Mouse (Mus musculus): Measurements from ENCODE around the gene Tbc1d1. TPM values are rescaled to one million over a fixed set of nuclear protein-coding genes. Genes with fewer than 3 reads are reported as not detected.

The Tbc1d1 gene
- polyA plus RNA-seq, 1 experiment, result 3.8 TPM

GRCm38 (mm10) chr5:64174429-64174935 lies 18.4 kb downstream of the Tbc1d1 start:
- no peak overlapping the region for H3K4me3 ChIP-seq (replicated peaks)
- no peak for TF ChIP-seq FLI1 (IDR thresholded peaks at IDR 0.05; ENCODE audit: low read length)
- TF ChIP-seq GATA1 (IDR thresholded peaks at IDR 0.05; ENCODE audit: borderline replicate concordance, low read length), result no peak
- H3K36me3 ChIP-seq (replicated peaks; ENCODE audit: low read length), result peaks cover 69% of the 10 kb centered on the region
- H3K9me3 ChIP-seq, result no peaks in the 10 kb centered on the region
- H3K27me3 ChIP-seq (replicated peaks), result no peaks in the 10 kb centered on the region
- peaks cover 44% of the 10 kb centered on the region for H3K4me1 ChIP-seq

GRCm38 (mm10) chr5:64180548-64180947 lies 24.4 kb downstream of the Tbc1d1 start:
- Histone ChIP-seq H3K9me3 (no peaks in the 10 kb centered on the region), H3K4me3 (replicated peaks) (no peak overlapping the region), H3K36me3 (replicated peaks; ENCODE audit: low read length) (peaks cover 67% of the 10 kb centered on the region), H3K27me3 (replicated peaks) (no peaks in the 10 kb centered on the region), H3K4me1 (peaks cover 45% of the 10 kb centered on the region)
- no peak for TF ChIP-seq GATA1 (IDR thresholded peaks at IDR 0.05; ENCODE audit: borderline replicate concordance, low read length)
- no peak for TF ChIP-seq FLI1 (IDR thresholded peaks at IDR 0.05; ENCODE audit: low read length)

DNA sequence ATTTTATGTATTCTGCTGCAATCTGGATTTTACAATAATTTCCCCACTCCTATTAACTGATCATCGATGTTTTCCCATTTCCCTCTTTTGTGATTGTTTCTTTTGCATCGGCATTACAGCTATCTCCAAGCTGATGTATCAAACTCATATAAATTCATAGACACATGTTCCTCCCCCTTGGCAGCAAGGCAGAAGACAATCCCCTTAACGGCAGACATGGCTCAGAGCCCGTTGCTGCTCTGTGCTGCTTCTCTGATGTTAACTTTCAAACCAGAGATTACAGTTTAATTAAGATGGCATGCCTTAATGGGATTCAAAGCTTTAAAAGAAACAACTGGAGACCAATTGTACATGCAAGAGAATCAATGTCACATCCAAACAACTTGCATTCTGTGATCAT lies 27.6 kb downstream of the Tbc1d1 start:
- Histone ChIP-seq H3K36me3 (replicated peaks; ENCODE audit: low read length) (peaks cover 54% of the 10 kb centered on the region), H3K4me1 (peaks cover 36% of the 10 kb centered on the region), H3K9me3 (no peaks in the 10 kb centered on the region), H3K4me3 (replicated peaks) (no peak overlapping the region), H3K27me3 (replicated peaks) (no peaks in the 10 kb centered on the region)
- TF ChIP-seq FLI1 (IDR thresholded peaks at IDR 0.05; ENCODE audit: low read length) (no peak), GATA1 (IDR thresholded peaks at IDR 0.05; ENCODE audit: borderline replicate concordance, low read length) (no peak)

GRCm38 (mm10) chr5:64185257-64185656 lies 29.2 kb downstream of the Tbc1d1 start:
- H3K4me3 ChIP-seq (replicated peaks), result no peak overlapping the region
- peaks cover 46% of the 10 kb centered on the region for H3K36me3 ChIP-seq (replicated peaks; ENCODE audit: low read length)
- no peaks in the 10 kb centered on the region for H3K9me3 ChIP-seq
- peaks cover 21% of the 10 kb centered on the region for H3K4me1 ChIP-seq
- H3K27me3 ChIP-seq (replicated peaks), result no peaks in the 10 kb centered on the region
- TF ChIP-seq FLI1 (IDR thresholded peaks at IDR 0.05; ENCODE audit: low read length), result no peak
- TF ChIP-seq GATA1 (IDR thresholded peaks at IDR 0.05; ENCODE audit: borderline replicate concordance, low read length), result no peak

GRCm38 (mm10) chr5:64186566-64186965 lies 30.5 kb downstream of the Tbc1d1 start:
- H3K36me3 ChIP-seq (replicated peaks; ENCODE audit: low read length), result peaks cover 50% of the 10 kb centered on the region
- TF ChIP-seq GATA1 (IDR thresholded peaks at IDR 0.05; ENCODE audit: borderline replicate concordance, low read length) (no peak), FLI1 (IDR thresholded peaks at IDR 0.05; ENCODE audit: low read length) (no peak)
- H3K27me3 ChIP-seq (replicated peaks), result no peaks in the 10 kb centered on the region
- H3K4me1 ChIP-seq, result peaks cover 17% of the 10 kb centered on the region
- peaks cover 10% of the 10 kb centered on the region for H3K9me3 ChIP-seq
- H3K4me3 ChIP-seq (replicated peaks), result no peak overlapping the region

DNA sequence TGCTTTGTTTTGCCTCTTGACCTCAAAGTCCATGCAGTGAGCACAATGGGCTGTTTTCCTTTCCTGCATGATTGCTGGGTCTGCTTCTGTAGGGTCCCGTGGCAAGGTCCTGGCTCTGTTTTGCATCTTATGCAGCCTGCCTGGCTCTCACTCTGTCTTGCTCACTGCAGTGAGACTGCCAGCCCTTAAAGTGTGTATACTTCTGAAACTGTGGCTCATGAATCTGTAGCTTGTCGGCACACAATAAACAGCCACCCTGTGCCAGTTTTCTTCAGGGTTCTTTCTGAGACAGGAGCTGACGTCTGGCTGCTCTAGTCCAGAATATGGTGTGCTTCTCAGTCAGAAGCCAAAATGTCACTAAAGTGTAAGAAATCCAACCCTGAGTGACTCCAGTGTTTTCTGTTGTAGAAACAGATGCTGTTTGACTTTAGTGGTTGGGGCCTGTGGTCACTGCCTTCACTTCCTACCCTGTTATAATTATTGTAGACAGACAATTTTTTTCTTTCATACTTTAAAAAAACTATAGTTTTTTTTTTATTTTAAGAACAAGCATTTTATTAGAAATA lies 32.1 kb downstream of the Tbc1d1 start:
- Histone ChIP-seq H3K4me3 (replicated peaks) (no peak overlapping the region), H3K4me1 (peaks cover 17% of the 10 kb centered on the region), H3K9me3 (peaks cover 17% of the 10 kb centered on the region), H3K36me3 (replicated peaks; ENCODE audit: low read length) (peaks cover 49% of the 10 kb centered on the region), H3K27me3 (replicated peaks) (no peaks in the 10 kb centered on the region)
- no peak for TF ChIP-seq FLI1 (IDR thresholded peaks at IDR 0.05; ENCODE audit: low read length)
- no peak for TF ChIP-seq GATA1 (IDR thresholded peaks at IDR 0.05; ENCODE audit: borderline replicate concordance, low read length)

GRCm38 (mm10) chr5:64190892-64191291 lies 34.8 kb downstream of the Tbc1d1 start:
- Histone ChIP-seq H3K9me3 (peaks cover 17% of the 10 kb centered on the region), H3K4me1 (peaks cover 15% of the 10 kb centered on the region), H3K36me3 (replicated peaks; ENCODE audit: low read length) (peaks cover 41% of the 10 kb centered on the region), H3K4me3 (replicated peaks) (no peak overlapping the region), H3K27me3 (replicated peaks) (no peaks in the 10 kb centered on the region)
- TF ChIP-seq FLI1 (IDR thresholded peaks at IDR 0.05; ENCODE audit: low read length) (no peak), GATA1 (IDR thresholded peaks at IDR 0.05; ENCODE audit: borderline replicate concordance, low read length) (no peak)

GRCm38 (mm10) chr5:64193353-64193752 lies 37.2 kb downstream of the Tbc1d1 start:
- TF ChIP-seq FLI1 (IDR thresholded peaks at IDR 0.05; ENCODE audit: low read length) (no peak), GATA1 (IDR thresholded peaks at IDR 0.05; ENCODE audit: borderline replicate concordance, low read length) (no peak)
- H3K36me3 ChIP-seq (replicated peaks; ENCODE audit: low read length), result peaks cover 35% of the 10 kb centered on the region

GRCm38 (mm10) chr5:64196250-64196865 lies 40.3 kb downstream of the Tbc1d1 start:
- no peak overlapping the region for H3K4me3 ChIP-seq (replicated peaks)
- peaks cover 48% of the 10 kb centered on the region for H3K4me1 ChIP-seq
- TF ChIP-seq FLI1 (IDR thresholded peaks at IDR 0.05; ENCODE audit: low read length) (no peak), GATA1 (IDR thresholded peaks at IDR 0.05; ENCODE audit: borderline replicate concordance, low read length) (no peak)
- H3K27me3 ChIP-seq (replicated peaks), result no peaks in the 10 kb centered on the region
- peaks cover 22% of the 10 kb centered on the region for H3K36me3 ChIP-seq (replicated peaks; ENCODE audit: low read length)
- H3K9me3 ChIP-seq, result peaks cover 9% of the 10 kb centered on the region

More at GRCm38 (mm10) chr5:64193353-64193752, 37.2 kb downstream of the Tbc1d1 start:
- Histone ChIP-seq H3K4me3 (replicated peaks) (no peak overlapping the region), H3K9me3 (peaks cover 17% of the 10 kb centered on the region), H3K27me3 (replicated peaks) (no peaks in the 10 kb centered on the region), H3K4me1 (peaks cover 28% of the 10 kb centered on the region)

GRCm38 (mm10) chr5:64196866-64197321 lies 40.8 kb downstream of the Tbc1d1 start:
- peaks cover 17% of the 10 kb centered on the region for H3K36me3 ChIP-seq (replicated peaks; ENCODE audit: low read length)

More at GRCm38 (mm10) chr5:64196866-64197321, 40.8 kb downstream of the Tbc1d1 start:
- Histone ChIP-seq H3K27me3 (replicated peaks) (no peaks in the 10 kb centered on the region), H3K4me3 (replicated peaks) (peak overlapping the region; percentile 51), H3K4me1 (peaks cover 49% of the 10 kb centered on the region), H3K9me3 (peaks cover 4% of the 10 kb centered on the region)
- TF ChIP-seq GATA1 (IDR thresholded peaks at IDR 0.05; ENCODE audit: borderline replicate concordance, low read length) (no peak), FLI1 (IDR thresholded peaks at IDR 0.05; ENCODE audit: low read length) (no peak)

Measured in megakaryocyte, embryonic 14.5 days (primary cell).